Mouse (Mus musculus) urinary bladder, postnatal 36 days (tissue): Measurements from ENCODE around the gene Fhod1.

Experiments used
- DNase-seq, 2 experiments: peaks; one replicate each; pipeline ENCODE4 v3.0.0; 2022; ENCODE audit warnings: low spot score in 2 of 2, mixed read lengths in 1 of 2

The Fhod1 gene

GRCm38 (mm10) chr8:105347428-105348221, at the start of gene Fhod1:
TSS of gene Fhod1 (minus strand) at chr8:105347953.
- DNase-seq, result peak; percentile 93 to 95

GRCm38 (mm10) chr8:105393915-105394314, 46.2 kb upstream of the Fhod1 start:
- DNase-seq, result no peak

DNA sequence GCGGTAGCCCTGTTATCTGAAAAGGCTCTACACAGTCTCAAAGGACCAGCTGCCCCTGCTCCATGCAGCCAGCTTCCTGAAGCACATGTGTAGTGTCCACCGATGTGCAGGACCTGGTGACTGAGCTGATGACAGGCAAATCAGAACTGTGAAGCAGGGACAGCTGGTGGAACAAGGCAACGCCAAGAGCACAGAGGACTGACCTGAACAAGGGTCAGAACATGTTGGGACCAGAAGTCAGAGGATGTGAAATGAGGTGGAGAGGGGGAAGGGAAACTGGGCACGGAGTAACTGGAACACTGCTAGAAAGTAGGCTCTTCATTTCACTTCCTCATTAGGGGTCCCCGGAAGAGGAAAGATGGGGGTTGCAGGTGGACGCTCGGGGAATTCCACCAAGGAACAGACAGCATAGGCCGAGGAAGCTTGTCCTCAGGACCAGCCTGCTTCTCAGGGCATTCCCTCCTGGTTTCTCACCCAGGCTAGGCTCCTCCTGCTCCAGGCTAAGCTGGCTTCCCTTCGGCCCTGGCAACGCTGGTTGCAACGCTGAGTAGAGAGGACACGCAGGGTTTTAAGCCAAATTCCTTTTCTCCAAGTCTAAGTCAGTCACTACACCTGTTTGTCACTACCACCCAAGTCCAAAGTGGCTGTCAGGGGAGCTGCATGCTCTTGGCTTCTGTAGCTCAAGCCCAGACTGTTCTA, 45.5 kb upstream of the Fhod1 start:
- no peak for DNase-seq

DNA sequence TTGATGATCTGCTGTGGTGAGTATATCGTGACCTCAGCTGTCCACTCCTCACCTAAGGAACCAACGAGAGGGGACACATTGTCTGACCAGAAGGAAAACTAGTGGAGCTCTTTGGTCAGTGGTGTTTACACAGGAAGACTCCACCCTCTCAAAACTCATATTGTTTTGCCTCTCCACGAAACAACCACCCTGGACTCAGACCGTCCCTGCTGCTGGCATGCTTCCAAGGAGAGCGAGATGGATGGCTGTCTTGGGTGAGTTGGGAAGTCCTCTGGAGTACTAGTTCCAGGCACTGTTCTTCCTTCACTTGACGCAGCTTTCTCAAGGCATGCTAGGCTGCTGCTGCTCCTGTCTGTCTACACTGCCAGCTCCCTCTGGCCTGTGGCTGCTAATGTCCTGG, 41.3 kb upstream of the Fhod1 start:
- DNase-seq, result no peak

- no peak for DNase-seq
Observed at GRCm38 (mm10) chr8:105387151-105387550, 39.4 kb upstream of the Fhod1 start.

DNA sequence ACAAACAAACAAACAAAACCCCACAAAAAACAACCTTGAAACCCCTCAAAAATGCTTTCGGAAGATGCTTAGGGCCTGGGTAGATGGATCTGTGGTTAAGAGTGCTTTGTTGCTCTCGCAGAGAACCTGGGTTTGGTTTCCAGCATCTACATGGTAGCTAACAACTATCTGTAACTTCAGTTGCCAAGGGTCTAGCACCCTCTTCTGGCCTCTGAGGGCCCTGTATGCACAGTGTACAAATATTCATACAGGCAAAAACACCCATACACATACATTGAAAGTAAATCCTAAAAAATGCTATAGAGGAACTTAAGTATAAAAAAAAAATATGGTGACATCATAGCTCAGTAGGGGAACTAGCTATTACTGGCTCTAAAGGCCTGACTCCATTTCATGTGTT, 36.3 kb upstream of the Fhod1 start:
- DNase-seq, result no peak

GRCm38 (mm10) chr8:105380308-105380707, 32.6 kb upstream of the Fhod1 start:
- DNase-seq, result no peak

GRCm38 (mm10) chr8:105378673-105379072, 30.9 kb upstream of the Fhod1 start:
- peak; percentile 30 to 65 for DNase-seq

DNA sequence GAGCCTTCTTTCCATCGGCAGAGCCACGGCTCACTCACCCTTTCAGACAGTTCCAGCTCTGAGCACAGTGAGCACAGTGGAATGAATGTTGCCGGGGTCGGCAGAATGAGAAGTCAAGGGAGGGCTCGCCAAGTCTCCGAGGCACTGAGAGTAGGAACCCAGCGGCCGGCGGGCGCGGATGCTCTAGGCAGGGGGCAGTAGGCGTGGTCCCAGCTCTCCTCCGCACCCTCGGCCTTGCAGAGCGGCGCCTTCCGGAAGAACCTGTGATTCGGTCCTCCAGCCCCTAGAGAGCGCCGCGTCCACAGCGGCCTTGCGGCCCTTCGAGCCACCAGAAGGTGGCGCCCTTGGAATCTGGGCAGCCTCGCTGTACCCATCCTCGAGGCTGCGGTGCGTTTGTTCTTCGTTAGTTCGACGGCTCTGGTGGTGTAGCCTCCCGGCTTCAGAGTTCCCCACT, 26.8 kb upstream of the Fhod1 start:
- DNase-seq, result no peak

GRCm38 (mm10) chr8:105373032-105373431, 25.3 kb upstream of the Fhod1 start, which contains the start of gene Plekhg4:
TSS of gene Plekhg4 (plus strand) at chr8:105373274.
- DNase-seq, result no peak

- no peak for DNase-seq
Observed at GRCm38 (mm10) chr8:105372473-105372872, 24.7 kb upstream of the Fhod1 start.

- no peak for DNase-seq
Observed at GRCm38 (mm10) chr8:105367107-105367506, 19.4 kb upstream of the Fhod1 start.

DNA sequence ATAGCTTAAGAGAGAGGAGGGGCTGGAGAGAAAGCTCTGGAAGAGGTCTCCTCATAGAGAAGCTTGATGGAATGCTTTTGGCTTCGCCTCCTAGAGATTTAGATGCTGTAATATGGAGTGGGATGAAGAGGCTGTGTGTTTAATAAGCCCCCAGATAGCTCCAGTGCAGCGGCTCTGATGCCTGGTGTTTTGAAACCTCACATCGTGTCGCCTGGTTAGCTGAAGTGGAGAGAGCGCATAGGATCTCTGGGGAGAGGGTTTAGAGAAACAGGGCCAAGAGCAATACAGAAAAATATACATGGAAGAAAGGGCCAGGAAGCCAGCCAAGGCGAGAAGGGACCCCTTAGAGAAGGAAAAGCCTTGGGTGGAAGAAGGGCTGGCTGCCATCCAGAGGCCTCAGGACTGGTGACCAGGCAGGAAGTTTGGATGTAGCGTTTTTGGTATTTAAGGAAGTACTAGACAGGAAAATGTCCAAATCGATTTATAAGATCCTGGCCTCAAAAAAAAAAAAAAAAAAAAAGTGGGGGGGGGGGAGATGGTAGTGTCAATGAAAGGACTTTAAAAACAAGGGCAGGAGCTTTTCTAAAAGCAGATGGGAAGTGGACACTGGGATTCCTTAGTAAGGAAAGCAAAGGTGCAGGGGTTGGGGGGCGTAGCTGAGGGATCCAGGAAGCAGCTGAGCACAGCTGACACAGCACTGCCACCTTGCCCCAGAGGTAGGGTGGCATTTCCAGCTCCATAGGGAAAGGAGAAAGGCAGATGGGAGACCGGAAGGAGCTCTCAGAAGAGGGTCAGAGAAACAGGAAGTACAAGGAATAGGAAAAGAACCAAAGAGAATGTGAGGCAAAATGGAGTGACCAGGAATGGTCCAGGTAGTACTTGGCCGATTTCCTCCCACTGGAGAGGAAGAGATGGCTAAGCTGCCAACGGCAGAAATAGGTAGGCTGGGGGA, 14.3 kb upstream of the Fhod1 start:
- DNase-seq, result no peak

- DNase-seq, result no peak
Observed at GRCm38 (mm10) chr8:105359646-105360045, 11.9 kb upstream of the Fhod1 start.

GRCm38 (mm10) chr8:105359208-105359607, 11.5 kb upstream of the Fhod1 start:
- no peak for DNase-seq

DNA sequence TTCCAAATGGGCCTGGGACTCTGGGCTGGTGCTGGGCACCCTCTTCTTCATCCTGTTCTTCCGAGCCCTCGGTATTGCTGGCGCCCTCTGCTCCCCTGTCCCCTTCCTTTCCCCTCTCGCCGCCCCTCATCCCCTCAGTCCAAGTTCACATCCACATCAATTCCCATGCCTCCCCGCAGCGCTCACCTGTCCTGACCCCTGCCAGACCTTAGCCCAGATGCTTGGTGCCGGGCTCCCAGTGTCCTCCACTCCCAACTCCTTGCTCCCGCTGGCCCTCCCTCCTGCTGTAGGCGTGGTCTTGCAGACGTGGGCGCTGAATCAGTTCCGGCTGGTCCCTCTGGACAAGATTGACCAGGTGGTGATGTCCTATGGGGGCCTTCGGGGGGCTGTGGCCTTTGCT, 8.9 kb upstream of the Fhod1 start:
- DNase-seq, result no peak

GRCm38 (mm10) chr8:105355179-105356024, 7.6 kb upstream of the Fhod1 start:
- DNase-seq, result no peak

DNA sequence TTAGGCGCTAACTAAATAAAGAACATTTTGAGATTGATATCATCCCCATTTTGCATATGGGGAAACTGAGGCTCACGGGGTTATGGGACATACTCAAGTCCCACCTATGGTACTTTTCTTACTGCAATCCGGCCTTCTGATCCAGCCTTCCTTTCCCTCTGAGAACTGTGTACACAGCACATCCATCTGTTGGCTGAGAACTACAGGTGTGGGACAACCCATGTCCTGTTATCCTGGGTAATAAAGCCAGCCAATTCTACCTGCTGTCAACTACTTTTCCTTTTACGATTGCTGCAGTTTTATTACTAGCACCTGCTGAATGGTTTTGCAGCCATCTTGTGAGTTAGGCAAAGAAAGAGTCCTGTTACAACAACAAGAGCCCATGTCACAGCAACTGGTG, 6.8 kb upstream of the Fhod1 start:
- DNase-seq, result no peak

- DNase-seq, result no peak
Observed at GRCm38 (mm10) chr8:105353583-105354135, 5.9 kb upstream of the Fhod1 start.

DNA sequence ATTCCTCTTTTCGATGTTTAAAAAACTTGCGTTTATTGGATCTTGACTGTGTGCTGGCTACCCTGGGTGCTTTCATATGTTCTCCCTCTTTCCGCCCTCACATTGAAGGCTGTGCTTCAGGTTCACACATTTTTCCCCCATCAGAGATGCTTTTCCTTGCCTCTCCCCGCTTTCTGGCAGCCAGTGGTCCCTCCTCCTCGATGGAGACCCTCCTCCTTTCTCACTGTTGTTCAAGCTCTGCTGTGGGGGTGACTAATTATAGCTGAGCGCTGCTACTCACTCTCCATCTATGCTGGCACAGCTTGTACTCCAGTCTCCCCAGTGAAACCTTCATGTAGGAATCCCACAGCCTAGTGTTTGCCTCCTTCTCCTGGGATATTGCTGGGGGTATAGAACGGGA, 2.4 kb upstream of the Fhod1 start:
- no peak for DNase-seq
